Mouse (Mus musculus) liver, embryonic 14.5 days (tissue): ENCODE measurements around the gene Chst8. TPM values are rescaled to one million over a fixed set of nuclear protein-coding genes. Genes with fewer than 3 reads are reported as not detected.

ENCODE experiments used
- ATAC-seq: fragments of 200-750 bp; cut with Nextera tagmentation; 2 replicates; pipeline ENCODE4 v1.8.0; 2017; ENCODE audit warnings: moderate number of reproducible peaks, mild to moderate bottlenecking, moderate library complexity; ENCODE audit not compliant: insufficient read depth
- DNase-seq, 3 experiments: peaks; one replicate each; pipeline ENCODE4 v3.0.0-alpha.2; 2012 to 2013; ENCODE audit warnings: low read depth in 3 of 3, low spot score in 3 of 3
- H3K27ac ChIP-seq: fragments of 300-500 bp; sonication (generic); 2 replicates; pipeline ENCODE4 v1.5.1; 2014; ENCODE audit warnings: moderate library complexity, mild to moderate bottlenecking, control low read depth, inconsistent platforms
- H3K27me3 ChIP-seq: fragments of 300-500 bp; sonication (generic); 2 replicates; pipeline ENCODE4 v1.6.1; 2014; ENCODE audit warnings: mild to moderate bottlenecking, low read length, moderate library complexity; ENCODE audit not compliant: control insufficient read depth, insufficient read depth
- H3K36me3 ChIP-seq: fragments of 300-500 bp; sonication (generic); replicated peaks from 2 replicates; pipeline ENCODE4 v1.6.1; 2014; ENCODE audit warnings: low read depth; ENCODE audit not compliant: control insufficient read depth, insufficient read depth
- H3K4me1 ChIP-seq, 2 experiments: fragments of 200-500 bp in 1 of 2; fragments of 300-500 bp in 1 of 2; sonication (generic) in 1 of 2; replicated peaks; 2 replicates each; pipeline ENCODE4 v1.6.1; 2012 to 2014; ENCODE audit warnings: antibody characterized with exemption in 1 of 2, inconsistent platforms in 1 of 2, low read length in 1 of 2; ENCODE audit not compliant: control insufficient read depth in 2 of 2, insufficient read depth in 2 of 2
- H3K4me2 ChIP-seq: fragments of 300-500 bp; sonication (generic); 2 replicates; pipeline ENCODE4 v1.6.1; 2014; ENCODE audit warnings: low read depth, mild to moderate bottlenecking, control low read depth, moderate library complexity
- H3K4me3 ChIP-seq, 2 experiments: fragments of 200-500 bp in 1 of 2; fragments of 300-500 bp in 1 of 2; sonication (generic) in 1 of 2; 2 replicates each; pipeline ENCODE4 v1.5.1; 2012 to 2014; ENCODE audit warnings: low read depth in 2 of 2, low read length in 2 of 2, mild to moderate bottlenecking in 2 of 2, control low read depth in 1 of 2, inconsistent platforms in 1 of 2, moderate library complexity in 1 of 2; ENCODE audit not compliant: insufficient read depth in 1 of 2
- H3K9ac ChIP-seq: fragments of 300-500 bp; sonication (generic); replicated peaks from 2 replicates; pipeline ENCODE4 v1.6.1; 2014; ENCODE audit warnings: mild to moderate bottlenecking, control low read depth, moderate library complexity
- H3K9me3 ChIP-seq: fragments of 300-500 bp; sonication (generic); 2 replicates; pipeline ENCODE4 v1.6.1; 2016; ENCODE audit warnings: low read length, mixed read lengths; ENCODE audit not compliant: control insufficient read depth
- CTCF ChIP-seq: IDR thresholded peaks from 2 replicates; pipeline ENCODE4 v1.5.1; 2016; ENCODE audit warnings: antibody characterized with exemption, low read depth, control low read depth
- EP300 ChIP-seq: IDR thresholded peaks from 2 replicates; pipeline ENCODE4 v1.6.1; 2016; ENCODE audit warnings: antibody characterized with exemption, low read depth
- WGBS: fragments of 180-500 bp; shearing (Covaris S2); extraction: QIAGEN DNeasy Blood & Tissue Kit; methylation state at CpG from one replicate; pipeline ENCODE4 v1.1.7; 2014; ENCODE audit not compliant: insufficient replicate concordance; 5-methylcytosine and 5-hydroxymethylcytosine counted together
- polyA plus RNA-seq, 2 experiments: library from polyadenylated mRNA; depleted of rRNA in 1 of 2; stranded (reverse) in 1 of 2; unstranded in 1 of 2; fragments of >200 nt; fragmentation: Nextera tagmentation in 1 of 2; extraction: Ambion mirVana in 1 of 2; gene quantifications; 2 replicates each; pipeline versions ENCODE4 v1.2.1 to v1.2.3; 2012 to 2014

Gene Chst8
- polyA plus RNA-seq, 2 experiments = 0.25 to 0.37 TPM

GRCm38 (mm10) chr7:34826255-34826909 lies 13.9 kb upstream of the Chst8 start:
- H3K4me3 ChIP-seq = no peak overlapping the region
- no peaks in the 10 kb centered on the region for H3K27me3 ChIP-seq
- H3K9me3 ChIP-seq = no peaks in the 10 kb centered on the region
- TF ChIP-seq CTCF (peak; percentile 86), EP300 (no peak)
- no peak for DNase-seq
- no peaks in the 10 kb centered on the region for H3K36me3 ChIP-seq
- H3K4me2 ChIP-seq = no peak overlapping the region
- H3K4me1 ChIP-seq = no peaks in the 10 kb centered on the region
- no peak overlapping the region for H3K9ac ChIP-seq
- ATAC-seq = no peak
- H3K27ac ChIP-seq = no peak overlapping the region
- WGBS = 20% methylated on average over 3 of the region's 3 CpGs

- ATAC-seq = no peak
- H3K9me3 ChIP-seq = no peaks in the 10 kb centered on the region
- TF ChIP-seq CTCF (no peak), EP300 (no peak)
- H3K27me3 ChIP-seq = no peaks in the 10 kb centered on the region
- H3K36me3 ChIP-seq = no peaks in the 10 kb centered on the region
- no peak overlapping the region for H3K4me3 ChIP-seq
- no peak overlapping the region for H3K9ac ChIP-seq
- no peak overlapping the region for H3K4me2 ChIP-seq
- no peak for DNase-seq
- H3K4me1 ChIP-seq = no peaks in the 10 kb centered on the region
- WGBS = 62% methylated on average over 9 of the region's 9 CpGs
- H3K27ac ChIP-seq = no peak overlapping the region
Measured at GRCm38 (mm10) chr7:34821587-34821986, 9.1 kb upstream of the Chst8 start.

- H3K27me3 ChIP-seq = no peaks in the 10 kb centered on the region
- DNase-seq (no peak), ATAC-seq (no peak)
- H3K4me1 ChIP-seq = no peaks in the 10 kb centered on the region
- WGBS = 43% methylated on average over 6 of the region's 6 CpGs
- H3K9ac ChIP-seq = no peak overlapping the region
- no peak overlapping the region for H3K27ac ChIP-seq
- no peak overlapping the region for H3K4me2 ChIP-seq
- TF ChIP-seq EP300 = no peak
- TF ChIP-seq CTCF = no peak
- H3K9me3 ChIP-seq = no peaks in the 10 kb centered on the region
- no peak overlapping the region for H3K4me3 ChIP-seq
- H3K36me3 ChIP-seq = no peaks in the 10 kb centered on the region
Measured at GRCm38 (mm10) chr7:34820554-34820953, 8.0 kb upstream of the Chst8 start.

GRCm38 (mm10) chr7:34819796-34820195 lies 7.3 kb upstream of the Chst8 start:
- H3K27ac ChIP-seq = no peak overlapping the region
- no peak overlapping the region for H3K9ac ChIP-seq
- DNase-seq (no peak), ATAC-seq (no peak)
- H3K27me3 ChIP-seq = no peaks in the 10 kb centered on the region
- no peak for TF ChIP-seq EP300
- no peak for TF ChIP-seq CTCF
- no peaks in the 10 kb centered on the region for H3K9me3 ChIP-seq
- no peaks in the 10 kb centered on the region for H3K36me3 ChIP-seq
- WGBS = 77% methylated on average over 18 of the region's 18 CpGs
- no peak overlapping the region for H3K4me3 ChIP-seq
- H3K4me1 ChIP-seq = no peaks in the 10 kb centered on the region
- H3K4me2 ChIP-seq = no peak overlapping the region

GRCm38 (mm10) chr7:34818660-34819059 lies 6.1 kb upstream of the Chst8 start:
- no peaks in the 10 kb centered on the region for H3K36me3 ChIP-seq
- H3K4me2 ChIP-seq = no peak overlapping the region
- H3K4me1 ChIP-seq = no peaks in the 10 kb centered on the region
- DNase-seq = no peak
- TF ChIP-seq CTCF (no peak), EP300 (no peak)
- ATAC-seq = no peak
- H3K9me3 ChIP-seq = no peaks in the 10 kb centered on the region
- no peak overlapping the region for H3K4me3 ChIP-seq
- WGBS = 70% methylated on average over 5 of the region's 5 CpGs
- no peak overlapping the region for H3K9ac ChIP-seq
- H3K27me3 ChIP-seq = peaks cover 2% of the 10 kb centered on the region
- H3K27ac ChIP-seq = no peak overlapping the region
